Mouse (Mus musculus) myocyte (in vitro differentiated cells): Measurements from ENCODE around the gene Usp32.

Experiments
- CEBPB ChIP-seq: IDR thresholded peaks from 2 replicates; pipeline ENCODE4 v1.6.1; 2011; ENCODE audit warnings: mild to moderate bottlenecking, moderate library complexity; ENCODE audit not compliant: poor library complexity, insufficient read depth, severe bottlenecking
- E2F4 ChIP-seq: IDR thresholded peaks from one replicate; pipeline ENCODE4 v1.6.1; 2011; ENCODE audit warnings: mild to moderate bottlenecking, control low read depth, moderate library complexity; ENCODE audit not compliant: insufficient read depth
- MAX ChIP-seq: IDR thresholded peaks from one replicate; pipeline ENCODE4 v1.6.1; 2011; ENCODE audit warnings: low read depth, mild to moderate bottlenecking, control low read depth
- MYOD1 ChIP-seq, 3 experiments: IDR thresholded peaks; one replicate each; pipeline ENCODE4 v1.6.1; 2011; ENCODE audit warnings: control low read depth in 2 of 3, low read depth in 2 of 3, mild to moderate bottlenecking in 2 of 3, moderate library complexity in 1 of 3; ENCODE audit not compliant: insufficient read length in 2 of 3, control insufficient read depth in 1 of 3
- MYOG ChIP-seq, 3 experiments: IDR thresholded peaks; one replicate each; pipeline ENCODE4 v1.6.1; 2011; ENCODE audit warnings: control low read depth in 2 of 3, low read depth in 2 of 3, mild to moderate bottlenecking in 2 of 3; ENCODE audit not compliant: insufficient read length in 2 of 3, control insufficient read depth in 1 of 3, insufficient read depth in 1 of 3
- POLR2A ChIP-seq: IDR thresholded peaks from one replicate; pipeline ENCODE4 v1.6.1; 2011; ENCODE audit warnings: low read depth, mild to moderate bottlenecking, control low read depth, moderate library complexity; ENCODE audit not compliant: insufficient read length
- POLR2AphosphoS2 ChIP-seq: IDR thresholded peaks from one replicate; pipeline ENCODE4 v1.6.1; 2011; ENCODE audit warnings: low read depth, control low read depth; ENCODE audit not compliant: insufficient read length
- SRF ChIP-seq: IDR thresholded peaks from one replicate; pipeline ENCODE4 v1.6.1; 2011; ENCODE audit warnings: low read depth; ENCODE audit not compliant: control insufficient read depth, insufficient read length
- TCF12 ChIP-seq: IDR thresholded peaks from one replicate; pipeline ENCODE4 v1.6.1; 2011; ENCODE audit warnings: mild to moderate bottlenecking, control low read depth; ENCODE audit not compliant: poor library complexity, insufficient read depth, severe bottlenecking
- TCF3 ChIP-seq: IDR thresholded peaks from one replicate; pipeline ENCODE4 v1.6.1; 2011; ENCODE audit warnings: low read depth, control low read depth; ENCODE audit not compliant: insufficient read length
- USF1 ChIP-seq: IDR thresholded peaks from one replicate; pipeline ENCODE4 v1.6.1; 2011; ENCODE audit warnings: low read depth, mild to moderate bottlenecking, control low read depth, moderate library complexity

- TF ChIP-seq TCF12 (no peak), POLR2A (no peak), SRF (no peak), POLR2AphosphoS2 (no peak), USF1 (no peak), MAX (no peak), E2F4 (no peak), MYOD1 (IDR thresholded peaks at IDR 0.05; ENCODE audit: control insufficient read depth in 1 of 3, insufficient read length in 2 of 3, low read depth in 2 of 3) (no peak), TCF3 (no peak), MYOG (IDR thresholded peaks at IDR 0.05; ENCODE audit: control insufficient read depth in 1 of 3, insufficient read depth in 1 of 3, insufficient read length in 2 of 3, low read depth in 2 of 3) (no peak), CEBPB (no peak)
Observed at GRCm38 (mm10) chr11:84948114-84948513, 191.8 kb downstream of the Usp32 start.
